Mouse (Mus musculus): Measurements from ENCODE around the gene Cd47. TPM values are rescaled to one million over a fixed set of nuclear protein-coding genes. Genes with fewer than 3 reads are reported as not detected.

Gene Cd47
- polyA plus RNA-seq, 1 experiment from 2014 or later: 102 TPM

DNA sequence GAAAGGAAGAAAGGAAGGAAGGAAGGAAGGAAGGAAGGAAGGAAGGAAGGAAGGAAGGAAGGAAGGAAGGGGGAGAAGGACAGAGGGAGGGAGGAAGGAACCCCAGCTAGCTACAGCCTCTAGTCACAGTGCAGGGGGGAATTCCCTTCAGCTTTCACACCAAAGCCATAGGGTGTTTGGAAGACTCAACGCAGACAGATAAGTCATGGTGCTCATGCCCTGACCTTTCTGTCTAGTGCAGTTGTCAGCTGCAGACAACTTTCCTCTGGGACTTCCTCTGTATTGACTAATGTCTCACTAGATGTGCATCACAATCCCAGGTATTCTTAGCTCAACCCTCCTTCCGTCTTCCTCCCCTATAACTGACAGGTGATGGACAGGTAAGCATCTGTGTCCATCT lies 3.4 kb upstream of the Cd47 start:
- 83% methylated on average over 2 of the region's 2 CpGs for WGBS
- no peak for DNase-seq (ENCODE audit: low spot score)
- Histone ChIP-seq H3K27me3 (replicated peaks; ENCODE audit: control insufficient read depth, insufficient read depth, low read length) (no peaks in the 10 kb centered on the region), H3K4me1 (ENCODE audit: control insufficient read depth, insufficient read depth, low read length) (no peaks in the 10 kb centered on the region), H3K4me3 (ENCODE audit: low read depth, low read length) (no peak overlapping the region), H3K27ac (replicated peaks; ENCODE audit: low read depth, low read length) (no peak overlapping the region), H3K9me3 (ENCODE audit: control insufficient read depth, low read length) (no peaks in the 10 kb centered on the region), H3K4me2 (ENCODE audit: low read depth, low read length) (no peak overlapping the region), H3K9ac (ENCODE audit: low read depth, low read length) (no peak overlapping the region), H3K36me3 (ENCODE audit: control insufficient read depth, insufficient read depth, low read length) (no peaks in the 10 kb centered on the region)
- no peak for ATAC-seq (ENCODE audit: low read depth)

DNA sequence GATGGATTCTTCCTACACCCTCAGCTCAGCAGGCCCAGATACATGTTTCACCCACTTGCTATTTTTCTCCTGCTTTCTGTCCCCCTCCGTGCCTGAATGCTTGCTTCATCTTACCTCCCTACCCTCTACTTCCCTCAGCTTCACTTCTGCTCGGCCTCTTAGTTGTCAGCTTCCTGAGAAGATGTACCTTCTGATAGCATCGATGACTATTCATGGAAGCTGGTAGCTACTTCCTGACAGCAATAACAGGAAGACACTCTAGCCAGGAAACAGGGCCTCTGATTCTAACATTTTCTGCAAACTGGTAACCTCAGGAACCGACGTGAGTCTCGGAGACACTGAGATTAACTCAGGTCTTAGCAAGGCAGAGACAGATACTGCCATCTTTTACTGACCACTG lies 1.5 kb upstream of the Cd47 start:
- Histone ChIP-seq H3K9me3 (ENCODE audit: control insufficient read depth, low read length) (no peaks in the 10 kb centered on the region), H3K27ac (replicated peaks; ENCODE audit: low read depth, low read length) (no peak overlapping the region), H3K4me3 (ENCODE audit: low read depth, low read length) (no peak overlapping the region), H3K36me3 (ENCODE audit: control insufficient read depth, insufficient read depth, low read length) (no peaks in the 10 kb centered on the region), H3K27me3 (replicated peaks; ENCODE audit: control insufficient read depth, insufficient read depth, low read length) (no peaks in the 10 kb centered on the region), H3K4me1 (ENCODE audit: control insufficient read depth, insufficient read depth, low read length) (0 out of 2 replicates have a peak, but pooled peaks cover 1% of the 10 kb centered on the region), H3K9ac (ENCODE audit: low read depth, low read length) (no peak overlapping the region), H3K4me2 (ENCODE audit: low read depth, low read length) (no peak overlapping the region)
- WGBS: 74% methylated on average over 6 of the region's 6 CpGs
- no peak for DNase-seq (ENCODE audit: low spot score)
- no peak for ATAC-seq (ENCODE audit: low read depth)

DNA sequence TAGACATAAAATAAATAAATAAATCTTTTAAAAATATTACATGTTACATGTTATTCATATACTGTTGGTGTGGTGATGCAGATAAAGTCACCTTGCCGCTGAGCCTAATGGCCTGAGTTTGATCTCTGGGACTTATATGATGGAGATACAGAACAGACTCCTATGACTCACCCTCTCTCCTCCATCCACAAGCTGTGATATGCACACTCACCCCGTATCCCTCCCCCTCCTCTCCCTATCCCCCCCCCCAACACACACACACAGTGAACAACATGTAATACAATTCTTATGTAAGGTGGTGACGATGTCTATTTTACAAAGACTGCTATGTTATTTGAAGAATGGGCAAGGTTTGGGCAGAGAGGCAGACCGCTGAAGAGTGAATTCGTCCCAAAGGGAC lies 663 bp downstream of the Cd47 start:
- no peak overlapping the region for H3K27ac ChIP-seq (replicated peaks; ENCODE audit: low read depth, low read length)
- no peak overlapping the region for H3K4me3 ChIP-seq (ENCODE audit: low read depth, low read length)
- DNase-seq (ENCODE audit: low spot score): no peak
- H3K4me2 ChIP-seq (ENCODE audit: low read depth, low read length): no peak overlapping the region
- no peaks in the 10 kb centered on the region for H3K36me3 ChIP-seq (ENCODE audit: control insufficient read depth, insufficient read depth, low read length)
- H3K9ac ChIP-seq (ENCODE audit: low read depth, low read length): no peak overlapping the region
- 72% methylated on average over 5 of the region's 5 CpGs for whole genome bisulfite sequencing
- peaks cover 8% of the 10 kb centered on the region; the same call in 1 of the 2 replicates for H3K4me1 ChIP-seq (ENCODE audit: control insufficient read depth, insufficient read depth, low read length)
- no peaks in the 10 kb centered on the region for H3K27me3 ChIP-seq (replicated peaks; ENCODE audit: control insufficient read depth, insufficient read depth, low read length)
- ATAC-seq (ENCODE audit: low read depth): no peak
- no peaks in the 10 kb centered on the region for H3K9me3 ChIP-seq (ENCODE audit: control insufficient read depth, low read length)

DNA sequence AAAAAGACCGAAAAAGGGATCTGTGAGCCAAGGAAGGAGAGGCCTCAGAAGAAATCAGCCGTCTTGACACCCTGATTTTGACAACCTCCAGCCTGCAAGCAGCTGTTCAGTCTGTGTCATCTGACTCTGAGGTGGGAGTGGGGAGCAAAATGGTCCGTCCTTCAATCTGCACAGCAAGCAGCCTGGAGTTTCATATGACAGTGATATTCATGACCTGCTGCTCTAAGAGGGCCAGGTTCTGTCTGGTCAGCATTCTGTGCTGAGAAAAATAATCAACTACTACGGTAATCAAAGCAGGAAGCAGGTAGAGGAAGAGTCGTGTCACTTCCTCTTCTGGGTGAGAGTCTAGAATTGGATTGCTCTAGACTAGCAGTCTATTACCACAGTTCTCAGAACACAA lies 1.1 kb downstream of the Cd47 start:
- Histone ChIP-seq H3K27ac (replicated peaks; ENCODE audit: low read depth, low read length) (no peak overlapping the region), H3K27me3 (replicated peaks; ENCODE audit: control insufficient read depth, insufficient read depth, low read length) (no peaks in the 10 kb centered on the region), H3K4me3 (ENCODE audit: low read depth, low read length) (no peak overlapping the region), H3K36me3 (ENCODE audit: control insufficient read depth, insufficient read depth, low read length) (no peaks in the 10 kb centered on the region), H3K4me2 (ENCODE audit: low read depth, low read length) (no peak overlapping the region), H3K4me1 (ENCODE audit: control insufficient read depth, insufficient read depth, low read length) (peaks cover 8% of the 10 kb centered on the region; the same call in 1 of the 2 replicates), H3K9ac (ENCODE audit: low read depth, low read length) (no peak overlapping the region), H3K9me3 (ENCODE audit: control insufficient read depth, low read length) (no peaks in the 10 kb centered on the region)
- DNase-seq (ENCODE audit: low spot score): no peak
- no peak for ATAC-seq (ENCODE audit: low read depth)
- WGBS: 36% methylated on average over 5 of the region's 5 CpGs

DNA sequence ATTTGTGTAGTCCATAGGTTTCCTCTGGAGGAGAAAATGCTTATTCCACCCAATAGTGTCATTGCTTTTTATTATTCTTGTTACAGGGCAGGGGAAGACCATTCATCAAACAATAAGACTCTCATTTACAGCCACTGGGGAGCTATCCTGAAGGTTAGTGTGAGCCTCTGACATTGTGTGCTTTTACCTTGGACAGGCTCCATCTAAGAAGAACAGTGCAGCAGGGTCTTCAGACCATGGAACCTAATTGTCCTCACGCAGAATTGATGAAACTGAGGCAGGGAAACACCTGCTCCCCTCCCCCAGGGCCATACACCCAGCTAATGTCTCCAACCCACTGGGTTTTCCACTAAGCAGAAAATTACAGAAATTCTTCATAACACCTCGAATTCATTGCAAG lies 2.7 kb downstream of the Cd47 start:
- 60% methylated on average over 2 of the region's 2 CpGs for WGBS
- Histone ChIP-seq H3K27me3 (replicated peaks; ENCODE audit: control insufficient read depth, insufficient read depth, low read length) (no peaks in the 10 kb centered on the region), H3K4me1 (ENCODE audit: control insufficient read depth, insufficient read depth, low read length) (peaks cover 8% of the 10 kb centered on the region; the same call in 1 of the 2 replicates), H3K36me3 (ENCODE audit: control insufficient read depth, insufficient read depth, low read length) (no peaks in the 10 kb centered on the region), H3K4me2 (ENCODE audit: low read depth, low read length) (no peak overlapping the region), H3K9ac (ENCODE audit: low read depth, low read length) (no peak overlapping the region), H3K4me3 (ENCODE audit: low read depth, low read length) (no peak overlapping the region), H3K9me3 (ENCODE audit: control insufficient read depth, low read length) (no peaks in the 10 kb centered on the region), H3K27ac (replicated peaks; ENCODE audit: low read depth, low read length) (no peak overlapping the region)
- no peak for ATAC-seq (ENCODE audit: low read depth)
- DNase-seq (ENCODE audit: low spot score): no peak

DNA sequence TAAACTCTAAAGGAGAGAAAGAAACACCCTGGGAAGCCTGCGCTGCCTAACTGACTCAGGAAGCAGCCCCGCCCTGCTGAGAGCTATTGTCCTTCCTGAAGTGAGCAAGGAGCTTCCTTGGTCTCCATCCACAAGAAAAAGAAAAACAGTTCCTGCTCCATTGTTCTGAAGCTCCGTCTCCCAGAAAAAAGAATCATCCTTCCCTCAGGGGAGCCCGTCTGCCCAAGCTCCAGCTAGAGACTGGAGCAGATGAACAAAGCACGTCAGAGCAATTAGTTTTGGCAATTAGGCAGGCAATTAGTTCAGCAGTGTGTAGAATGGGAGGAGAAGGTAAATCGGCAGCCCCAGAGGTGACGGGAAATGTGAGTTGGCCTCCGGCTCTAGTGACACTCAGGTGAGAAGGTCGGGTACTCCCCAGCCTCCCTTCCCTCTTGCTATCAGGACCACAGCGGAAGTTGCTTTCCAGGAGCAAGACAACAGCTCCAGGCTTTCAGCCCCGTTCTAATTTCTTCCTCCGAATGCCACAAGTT lies 3.7 kb downstream of the Cd47 start:
- no peaks in the 10 kb centered on the region for H3K36me3 ChIP-seq (ENCODE audit: control insufficient read depth, insufficient read depth, low read length)
- peak overlapping the region; percentile 25 for H3K4me3 ChIP-seq (ENCODE audit: low read depth, low read length)
- DNase-seq (ENCODE audit: low spot score): peak; percentile 81
- H3K4me2 ChIP-seq (ENCODE audit: low read depth, low read length): peak overlapping the region; percentile 53
- H3K9me3 ChIP-seq (ENCODE audit: control insufficient read depth, low read length): no peaks in the 10 kb centered on the region
- peak; percentile 92 for ATAC-seq (ENCODE audit: low read depth)
- peaks cover 8% of the 10 kb centered on the region; the same call in 1 of the 2 replicates for H3K4me1 ChIP-seq (ENCODE audit: control insufficient read depth, insufficient read depth, low read length)
- H3K9ac ChIP-seq (ENCODE audit: low read depth, low read length): peak overlapping the region; percentile 41
- WGBS: 3% methylated on average over 12 of the region's 12 CpGs
- H3K27ac ChIP-seq (replicated peaks; ENCODE audit: low read depth, low read length): no peak overlapping the region
- H3K27me3 ChIP-seq (replicated peaks; ENCODE audit: control insufficient read depth, insufficient read depth, low read length): no peaks in the 10 kb centered on the region

DNA sequence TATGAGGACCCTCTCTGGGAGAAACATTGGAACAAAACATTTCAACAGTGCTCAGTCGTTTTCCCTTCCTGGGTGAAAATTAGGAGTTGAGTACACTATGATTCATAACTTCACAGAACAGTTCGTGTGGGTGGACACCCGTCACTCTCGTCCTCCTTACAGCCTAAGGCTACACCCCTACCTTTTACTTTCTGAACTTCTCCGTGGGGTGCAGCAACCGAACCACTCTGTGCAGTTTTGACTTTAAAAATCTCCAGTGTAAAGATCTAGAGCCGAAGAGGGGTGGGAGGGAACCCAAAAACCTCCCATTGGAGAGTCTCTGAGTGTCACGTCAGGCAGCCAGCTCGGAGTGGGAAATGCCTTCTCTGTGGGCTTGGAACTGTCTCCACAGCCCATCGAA lies 6.6 kb downstream of the Cd47 start:
- no peak overlapping the region for H3K4me3 ChIP-seq (ENCODE audit: low read depth, low read length)
- ATAC-seq (ENCODE audit: low read depth): no peak
- WGBS: 84% methylated on average over 10 of the region's 10 CpGs

DNA sequence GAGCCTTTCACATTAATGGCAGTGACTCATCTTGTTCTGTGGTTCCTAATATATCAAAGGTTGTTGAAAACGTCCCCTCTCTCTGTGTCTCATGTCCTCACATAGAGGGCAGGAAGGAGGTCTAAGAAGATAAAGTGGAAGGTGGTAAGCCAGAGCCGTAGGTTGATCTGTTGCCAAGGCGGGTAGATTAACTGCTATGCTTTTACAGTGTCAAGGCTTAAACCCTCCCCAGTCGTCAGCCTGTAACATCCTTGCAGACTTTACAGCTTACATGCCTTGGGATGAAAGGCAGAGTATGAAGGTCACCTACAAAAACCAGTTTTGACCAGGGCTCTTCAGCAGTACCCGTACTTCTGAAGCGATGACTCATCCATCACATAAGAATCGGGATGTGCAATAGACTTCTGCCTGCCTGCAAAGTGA lies 7.1 kb downstream of the Cd47 start:
- no peaks in the 10 kb centered on the region for H3K36me3 ChIP-seq (ENCODE audit: control insufficient read depth, insufficient read depth, low read length)
- no peak for ATAC-seq (ENCODE audit: low read depth)
- H3K9me3 ChIP-seq (ENCODE audit: control insufficient read depth, low read length): no peaks in the 10 kb centered on the region
- H3K27ac ChIP-seq (replicated peaks; ENCODE audit: low read depth, low read length): no peak overlapping the region
- 77% methylated on average over 7 of the region's 7 CpGs for WGBS
- no peak for DNase-seq (ENCODE audit: low spot score)
- no peak overlapping the region for H3K4me2 ChIP-seq (ENCODE audit: low read depth, low read length)
- H3K4me3 ChIP-seq (ENCODE audit: low read depth, low read length): no peak overlapping the region
- no peaks in the 10 kb centered on the region for H3K27me3 ChIP-seq (replicated peaks; ENCODE audit: control insufficient read depth, insufficient read depth, low read length)
- peaks cover 8% of the 10 kb centered on the region; the same call in 1 of the 2 replicates for H3K4me1 ChIP-seq (ENCODE audit: control insufficient read depth, insufficient read depth, low read length)
- no peak overlapping the region for H3K9ac ChIP-seq (ENCODE audit: low read depth, low read length)

More for the DNA sequence above, 6.6 kb downstream of the Cd47 start:
- no peaks in the 10 kb centered on the region for H3K9me3 ChIP-seq (ENCODE audit: control insufficient read depth, low read length)
- no peak for DNase-seq (ENCODE audit: low spot score)
- H3K27ac ChIP-seq (replicated peaks; ENCODE audit: low read depth, low read length): no peak overlapping the region
- no peaks in the 10 kb centered on the region for H3K36me3 ChIP-seq (ENCODE audit: control insufficient read depth, insufficient read depth, low read length)
- no peak overlapping the region for H3K4me2 ChIP-seq (ENCODE audit: low read depth, low read length)
- H3K9ac ChIP-seq (ENCODE audit: low read depth, low read length): no peak overlapping the region
- peaks cover 8% of the 10 kb centered on the region; the same call in 1 of the 2 replicates for H3K4me1 ChIP-seq (ENCODE audit: control insufficient read depth, insufficient read depth, low read length)
- H3K27me3 ChIP-seq (replicated peaks; ENCODE audit: control insufficient read depth, insufficient read depth, low read length): no peaks in the 10 kb centered on the region

DNA sequence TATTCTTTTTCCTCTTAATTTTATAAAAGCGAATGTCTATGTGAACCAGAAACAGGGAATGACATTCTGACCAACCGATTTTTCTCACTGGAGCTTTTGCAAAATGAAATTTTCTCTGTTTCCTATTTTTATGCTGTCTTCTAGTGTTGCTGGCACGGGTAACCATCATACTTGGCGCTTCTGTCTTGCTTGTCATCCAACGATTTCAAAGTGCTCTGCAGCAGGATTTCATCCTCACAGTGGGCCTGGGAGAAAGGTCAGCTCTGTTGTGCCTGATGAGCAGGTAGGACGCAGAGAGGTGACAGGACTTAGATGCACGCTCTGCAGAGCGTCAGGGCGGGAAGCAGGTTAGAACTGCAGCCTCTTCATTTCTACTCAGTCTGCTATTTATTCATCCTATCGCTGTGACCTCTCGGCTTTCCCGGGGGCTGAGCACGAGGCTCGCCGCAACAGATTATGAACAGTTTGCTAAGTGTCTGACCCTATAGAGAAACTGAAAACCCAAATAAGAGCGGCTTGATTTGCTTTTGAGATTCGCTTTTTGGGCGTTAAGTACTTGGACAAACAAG lies 7.6 kb downstream of the Cd47 start:
- Histone ChIP-seq H3K4me3 (ENCODE audit: low read depth, low read length) (no peak overlapping the region), H3K36me3 (ENCODE audit: control insufficient read depth, insufficient read depth, low read length) (no peaks in the 10 kb centered on the region), H3K9me3 (ENCODE audit: control insufficient read depth, low read length) (no peaks in the 10 kb centered on the region), H3K9ac (ENCODE audit: low read depth, low read length) (no peak overlapping the region), H3K4me2 (ENCODE audit: low read depth, low read length) (no peak overlapping the region), H3K27ac (replicated peaks; ENCODE audit: low read depth, low read length) (no peak overlapping the region), H3K27me3 (replicated peaks; ENCODE audit: control insufficient read depth, insufficient read depth, low read length) (no peaks in the 10 kb centered on the region), H3K4me1 (ENCODE audit: control insufficient read depth, insufficient read depth, low read length) (peaks cover 11% of the 10 kb centered on the region; the same call in 1 of the 2 replicates)
- no peak for ATAC-seq (ENCODE audit: low read depth)
- WGBS: 79% methylated on average over 18 of the region's 18 CpGs
- DNase-seq (ENCODE audit: low spot score): no peak
